Comparison of ENCODE assay signal across 8 mouse cellular contexts in genomic region chr11:88717644-88718049, GRCm38 (mm10). TPM values are rescaled to one million over a fixed set of nuclear protein-coding genes. Genes with fewer than 3 reads are reported as not detected.
DNase-seq lines count a peak whose midpoint lies in the region; ATAC-seq and TF ChIP-seq lines count a peak whose summit lies in the region.

No protein-coding gene starts in this region.

- H3K4me1 ChIP-seq in neural tube, embryonic 11.5 days (ENCODE audit: control insufficient read depth, insufficient read depth, low read length): peaks cover 32% of the 10 kb centered on the region
- peaks cover 2% of the 10 kb centered on the region; the same call in 1 of the 2 replicates for H3K4me1 ChIP-seq in brown adipose tissue, adult 24 weeks (ENCODE audit: control insufficient read depth, insufficient read depth, insufficient read length, low read length)
- H3K4me1 ChIP-seq in heart, embryonic 15.5 days (replicated peaks): peaks cover 47% of the 10 kb centered on the region
- H3K4me1 ChIP-seq in liver, postnatal 0 days (ENCODE audit: insufficient read depth): peaks cover 24% of the 10 kb centered on the region

- TF ChIP-seq EP300 in liver, postnatal 0 days (IDR thresholded peaks at IDR 0.05; ENCODE audit: low read depth): no peak

- peak overlapping the region; percentile 89 for H3K27ac ChIP-seq in neural tube, embryonic 11.5 days (ENCODE audit: low read depth, low read length)
- H3K27ac ChIP-seq in brown adipose tissue, adult 24 weeks (replicated peaks; ENCODE audit: low read depth, low read length): peak overlapping the region; percentile 51
- H3K27ac ChIP-seq in heart, embryonic 15.5 days: peak overlapping the region; percentile 95
- peak overlapping the region; percentile 98 for H3K27ac ChIP-seq in liver, postnatal 0 days (ENCODE audit: low read depth)

- no peaks in the 10 kb centered on the region for H3K27me3 ChIP-seq in neural tube, embryonic 11.5 days (ENCODE audit: control insufficient read depth, insufficient read depth, low read length)
- H3K27me3 ChIP-seq in heart, embryonic 15.5 days: no peaks in the 10 kb centered on the region
- H3K27me3 ChIP-seq in liver, postnatal 0 days (ENCODE audit: insufficient read depth, low read length): no peaks in the 10 kb centered on the region

- WGBS in neural tube, embryonic 11.5 days: 0% methylated on average over 20 of the region's 38 CpGs
- 1% methylated on average over 38 of the region's 38 CpGs for WGBS in heart, embryonic 15.5 days
- WGBS in liver, postnatal 0 days (ENCODE audit: insufficient replicate concordance): 2% methylated on average over 36 of the region's 38 CpGs

- peak overlapping the region; percentile 98 for H3K4me3 ChIP-seq in neural tube, embryonic 11.5 days (ENCODE audit: low read depth, low read length)
- peak overlapping the region; percentile 80 for H3K4me3 ChIP-seq in brown adipose tissue, adult 24 weeks (ENCODE audit: insufficient read depth, low read depth, low read length)
- peak overlapping the region; percentile 93 for H3K4me3 ChIP-seq in heart, embryonic 15.5 days
- peak overlapping the region; percentile 97 for H3K4me3 ChIP-seq in liver, postnatal 0 days (ENCODE audit: low read depth, low read length)

- peak overlapping the region; percentile 94 for H3K4me2 ChIP-seq in neural tube, embryonic 11.5 days (ENCODE audit: low read depth)
- H3K4me2 ChIP-seq in heart, embryonic 15.5 days: peak overlapping the region; percentile 91
- H3K4me2 ChIP-seq in liver, postnatal 0 days (ENCODE audit: low read depth, low read length): peak overlapping the region; percentile 99

- H3K9ac ChIP-seq in neural tube, embryonic 11.5 days (ENCODE audit: low read length): peak overlapping the region; percentile 99
- peak overlapping the region; percentile 99 for H3K9ac ChIP-seq in heart, embryonic 15.5 days
- peak overlapping the region; percentile 97 for H3K9ac ChIP-seq in liver, postnatal 0 days (replicated peaks)

- DNase-seq in neural tube, embryonic 11.5 days (ENCODE audit: low spot score): peak; percentile 48
- no peak for DNase-seq in neural tube, embryonic 10.5 days (ENCODE audit: extremely low spot score, low spot score)
- no peak for DNase-seq in liver, postnatal 0 days
- peak; percentile 65 for DNase-seq in thymus, postnatal 14 days
- DNase-seq in adrenal gland, adult 18-20 months (ENCODE audit: low spot score in 2 of 2): no peak
- no peak for DNase-seq in right cerebral cortex, postnatal 36 days (ENCODE audit: low spot score in 2 of 2)

- H3K36me3 ChIP-seq in neural tube, embryonic 11.5 days (ENCODE audit: control insufficient read depth, insufficient read depth, low read length): peaks cover under 1% of the 10 kb centered on the region; the same call in 1 of the 2 replicates
- H3K36me3 ChIP-seq in heart, embryonic 15.5 days: 0 out of 2 replicates have a peak, but pooled peaks cover under 1% of the 10 kb centered on the region
- H3K36me3 ChIP-seq in liver, postnatal 0 days (replicated peaks; ENCODE audit: insufficient read depth, low read length): peaks cover under 1% of the 10 kb centered on the region

- H3K9me3 ChIP-seq in neural tube, embryonic 11.5 days (ENCODE audit: control insufficient read depth, low read length): no peaks in the 10 kb centered on the region
- no peaks in the 10 kb centered on the region for H3K9me3 ChIP-seq in heart, embryonic 15.5 days (replicated peaks)
- no peaks in the 10 kb centered on the region for H3K9me3 ChIP-seq in liver, postnatal 0 days (ENCODE audit: low read length)

- peak; percentile 24 for ATAC-seq in neural tube, embryonic 11.5 days (ENCODE audit: insufficient read depth, low FRiP score, low TSS enrichment)
- peak; percentile 51 for ATAC-seq in heart, embryonic 15.5 days (replicated peaks; ENCODE audit: insufficient number of reproducible peaks, insufficient read depth, low FRiP score, low read depth)
- peak; percentile 24 for ATAC-seq in liver, postnatal 0 days

- no peak for TF ChIP-seq CTCF in liver, postnatal 0 days (IDR thresholded peaks at IDR 0.05; ENCODE audit: low read depth)

RNA-seq across cellular contexts. Expression of gene Msi2, which starts 0.7 kb away (rescaled TPM):
- polyA plus RNA-seq in neural tube, embryonic 11.5 days (2014; fragmentation: Nextera tagmentation; extraction: Ambion mirVana): 19.7 and 20.6 TPM in 2 replicates
- polyA plus RNA-seq in brown adipose tissue, adult 24 weeks (2012; ENCODE audit: insufficient read depth, insufficient read length, missing spikeins): 34.4 and 57.2 TPM in 2 replicates
- polyA plus RNA-seq in heart, embryonic 15.5 days (2015; fragmentation: Nextera tagmentation; extraction: Ambion mirVana): 17.2 and 19.6 TPM in 2 replicates
- polyA plus RNA-seq in liver, postnatal 0 days (2015; fragmentation: Nextera tagmentation; extraction: Ambion mirVana): 3.4 and 3.7 TPM in 2 replicates
- total RNA-seq in adrenal gland, adult 18-20 months (2021): 100 to 1,000 TPM; 196 to 204 TPM

Comparison
In these comparisons a context has a peak if more than half of its experiments do, and no peak if none do; other contexts are left out.
1. DNase-seq: peak in neural tube, embryonic 11.5 days (single experiment) and thymus, postnatal 14 days (single experiment); none in neural tube, embryonic 10.5 days (single experiment), liver, postnatal 0 days (single experiment), adrenal gland, adult 18-20 months (0 of 2) and right cerebral cortex, postnatal 36 days (0 of 2).
2. Peak in every context shown above with its lines, with median percentiles within 50 percentile points of each other: ATAC-seq, H3K27ac ChIP-seq, H3K4me2 ChIP-seq, H3K4me3 ChIP-seq and H3K9ac ChIP-seq.